Mouse (Mus musculus): ENCODE measurements around the gene Scfd2. TPM values are rescaled to one million over a fixed set of nuclear protein-coding genes. Genes with fewer than 3 reads are reported as not detected.

Gene Scfd2
- polyA plus RNA-seq, 1 experiment from 2014 or later, result 17.1 TPM

DNA sequence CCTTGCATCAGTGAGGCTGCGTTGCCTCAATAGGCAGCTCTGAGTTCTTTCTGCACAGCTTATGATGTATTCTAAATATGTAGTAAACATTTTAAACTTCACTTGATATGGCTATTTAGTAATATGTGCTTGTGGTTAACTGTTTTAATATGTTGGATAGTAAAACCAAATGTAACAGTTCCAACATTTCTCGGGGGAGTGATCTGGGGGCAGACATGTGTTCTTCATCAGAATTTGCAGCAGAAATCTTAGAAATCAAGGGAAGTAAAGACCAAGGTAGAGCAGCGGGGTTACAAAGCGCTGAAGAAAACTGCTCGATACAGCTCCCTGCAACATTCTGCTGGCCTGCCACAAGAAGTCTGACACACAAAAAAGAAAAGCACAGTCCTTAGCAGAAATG, 140.2 kb downstream of the Scfd2 start:
- no peak for ATAC-seq (ENCODE audit: low FRiP score)
- no peak overlapping the region for H3K27ac ChIP-seq
- 77% methylated on average over 5 of the region's 5 CpGs for WGBS

DNA sequence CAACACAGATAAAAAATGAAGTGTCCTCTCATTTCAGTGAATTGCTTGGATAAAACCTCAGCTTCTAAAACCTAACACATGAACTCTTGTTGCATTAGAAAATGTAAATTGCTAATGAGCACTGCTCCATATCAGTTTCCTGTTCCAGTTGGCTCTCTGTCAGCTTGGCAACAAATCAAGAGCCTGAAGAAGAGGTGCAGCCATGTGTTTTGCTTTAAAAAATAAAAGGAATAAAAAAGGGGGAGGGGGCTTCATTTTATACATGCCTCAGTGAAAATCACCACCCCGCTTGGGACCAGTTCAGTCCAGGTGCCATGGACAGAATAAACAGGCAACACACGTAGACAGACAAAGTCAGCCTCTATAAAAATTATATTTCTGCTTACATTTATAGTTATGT, 142.7 kb downstream of the Scfd2 start:
- ATAC-seq (ENCODE audit: low FRiP score), result no peak
- H3K4me2 ChIP-seq (replicated peaks), result no peak overlapping the region
- no peak overlapping the region for H3K4me3 ChIP-seq
- H3K27ac ChIP-seq, result no peak overlapping the region
- H3K27me3 ChIP-seq, result no peaks in the 10 kb centered on the region
- WGBS, result 65% methylated on average over 2 of the region's 2 CpGs
- peaks cover 3% of the 10 kb centered on the region; the same call in 1 of the 2 replicates for H3K4me1 ChIP-seq
- H3K9ac ChIP-seq, result no peak overlapping the region
- no peaks in the 10 kb centered on the region for H3K36me3 ChIP-seq
- H3K9me3 ChIP-seq (replicated peaks), result no peaks in the 10 kb centered on the region

More for the DNA sequence above, 140.2 kb downstream of the Scfd2 start:
- no peaks in the 10 kb centered on the region for H3K36me3 ChIP-seq
- no peak overlapping the region for H3K4me3 ChIP-seq
- peaks cover 6% of the 10 kb centered on the region; the same call in 1 of the 2 replicates for H3K4me1 ChIP-seq
- H3K9ac ChIP-seq, result no peak overlapping the region
- no peaks in the 10 kb centered on the region for H3K9me3 ChIP-seq (replicated peaks)
- no peaks in the 10 kb centered on the region for H3K27me3 ChIP-seq
- H3K4me2 ChIP-seq (replicated peaks), result no peak overlapping the region

DNA sequence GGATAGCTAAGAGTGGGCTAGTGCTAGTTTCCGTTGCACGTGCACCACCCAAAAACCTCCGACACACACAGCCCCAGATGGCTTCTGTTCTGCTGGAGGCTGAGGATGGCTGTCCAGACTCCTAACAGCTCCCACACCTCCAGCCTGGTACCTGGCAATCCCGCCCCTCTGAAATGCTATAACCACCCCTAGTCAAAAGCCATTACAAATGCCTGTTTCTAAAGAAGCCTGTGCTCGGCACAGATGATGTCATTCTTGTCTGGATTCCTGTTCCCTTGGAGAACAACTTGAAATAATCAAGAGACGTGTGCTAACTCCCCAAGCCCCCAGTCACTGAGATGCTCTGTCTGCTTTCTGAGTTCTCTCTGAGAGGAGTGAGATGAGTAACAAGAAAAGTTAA, 143.5 kb downstream of the Scfd2 start:
- Histone ChIP-seq H3K9ac (no peak overlapping the region), H3K27ac (peak overlapping the region; percentile 40), H3K27me3 (no peaks in the 10 kb centered on the region), H3K9me3 (replicated peaks) (no peaks in the 10 kb centered on the region), H3K4me3 (no peak overlapping the region), H3K4me1 (peaks cover 3% of the 10 kb centered on the region; the same call in 1 of the 2 replicates), H3K4me2 (replicated peaks) (no peak overlapping the region), H3K36me3 (no peaks in the 10 kb centered on the region)
- WGBS, result 68% methylated on average over 6 of the region's 6 CpGs
- no peak for ATAC-seq (ENCODE audit: low FRiP score)

DNA sequence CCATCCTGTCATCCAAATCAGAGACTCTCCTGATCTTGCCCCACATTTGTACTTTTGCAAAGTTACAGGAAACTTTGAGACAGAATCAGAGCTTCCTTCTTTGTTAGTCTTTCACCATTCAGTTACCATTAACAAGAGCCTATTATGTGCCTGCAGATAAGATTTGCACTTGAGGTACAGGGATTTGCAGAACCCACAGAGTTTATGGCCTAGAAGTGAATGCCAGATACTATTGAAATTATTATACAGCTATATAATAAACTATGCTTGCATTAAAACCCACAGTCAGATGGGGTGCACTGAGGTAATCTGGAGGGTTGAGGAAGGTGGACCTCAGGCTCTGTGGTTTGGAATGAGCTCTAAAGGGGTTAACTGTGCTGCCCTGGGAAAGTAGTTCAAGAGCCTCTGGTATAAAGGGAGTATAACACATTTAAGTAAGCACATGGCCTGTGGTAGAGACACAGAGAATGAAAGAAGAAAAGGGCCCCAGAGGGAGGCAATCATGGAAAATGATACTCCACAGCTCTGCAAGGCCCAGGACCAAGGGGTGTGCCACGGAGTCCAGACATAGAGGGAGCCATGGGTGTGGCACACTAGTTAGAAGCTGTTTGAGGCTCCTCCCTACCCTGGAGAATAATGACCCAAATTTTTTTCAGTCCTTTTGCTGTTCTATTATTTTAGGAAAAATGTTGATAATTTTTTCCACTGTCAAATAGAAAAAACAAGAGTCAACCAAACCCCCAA, 144.2 kb downstream of the Scfd2 start:
- H3K4me2 ChIP-seq (replicated peaks), result no peak overlapping the region
- H3K9ac ChIP-seq, result no peak overlapping the region
- no peak overlapping the region for H3K4me3 ChIP-seq
- no peaks in the 10 kb centered on the region for H3K9me3 ChIP-seq (replicated peaks)
- no peaks in the 10 kb centered on the region for H3K27me3 ChIP-seq
- no peak for ATAC-seq (ENCODE audit: low FRiP score)
- H3K4me1 ChIP-seq, result peaks cover 3% of the 10 kb centered on the region; the same call in 1 of the 2 replicates
- WGBS, result 55% methylated on average over 1 of the region's 1 CpGs
- H3K27ac ChIP-seq, result no peak overlapping the region
- H3K36me3 ChIP-seq, result no peaks in the 10 kb centered on the region

DNA sequence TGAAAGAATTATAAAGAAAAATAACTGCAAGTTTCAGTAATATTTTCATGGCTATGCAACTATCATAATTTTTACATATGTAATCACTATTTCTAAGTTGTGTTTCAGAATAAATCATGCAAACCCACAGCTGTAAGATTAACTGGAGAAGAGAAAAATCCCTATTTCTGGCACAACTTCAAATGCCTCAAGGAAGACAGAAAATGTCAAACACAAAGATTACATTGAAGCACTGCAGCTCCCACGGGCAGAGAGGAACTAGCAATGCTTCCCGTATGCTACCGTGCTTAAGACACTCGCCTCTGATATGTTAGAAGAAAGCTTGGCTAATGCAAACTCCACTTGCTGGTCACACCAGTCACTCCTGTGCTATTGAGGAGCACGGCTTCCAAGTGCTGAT, 151.5 kb downstream of the Scfd2 start:
- no peaks in the 10 kb centered on the region for H3K27me3 ChIP-seq
- 72% methylated on average over 5 of the region's 5 CpGs for WGBS
- H3K9ac ChIP-seq, result no peak overlapping the region
- no peaks in the 10 kb centered on the region for H3K9me3 ChIP-seq (replicated peaks)
- no peaks in the 10 kb centered on the region for H3K36me3 ChIP-seq
- no peak overlapping the region for H3K27ac ChIP-seq
- no peak overlapping the region for H3K4me3 ChIP-seq
- no peak overlapping the region for H3K4me2 ChIP-seq (replicated peaks)
- no peaks in the 10 kb centered on the region for H3K4me1 ChIP-seq
- ATAC-seq (ENCODE audit: low FRiP score), result no peak

DNA sequence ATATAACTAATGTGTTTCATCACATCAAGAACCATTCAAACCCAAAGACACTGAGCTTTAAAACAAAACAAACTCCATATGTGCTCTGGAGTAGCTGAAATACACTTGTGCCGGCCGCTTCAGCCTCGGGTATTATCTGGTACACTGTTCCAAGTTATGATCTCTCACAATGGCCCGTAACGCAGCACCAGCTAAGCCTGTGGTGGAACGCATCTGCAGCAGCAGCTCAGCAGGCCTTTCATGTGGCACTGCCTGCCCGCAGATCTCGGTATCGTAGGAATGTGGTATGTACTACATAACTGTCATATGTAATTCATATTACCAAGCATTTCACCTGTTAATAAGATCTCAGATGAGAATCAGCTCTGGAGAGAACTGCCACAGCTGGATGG, 164.9 kb downstream of the Scfd2 start:
- H3K4me3 ChIP-seq, result no peak overlapping the region
- H3K9ac ChIP-seq, result no peak overlapping the region
- no peak overlapping the region for H3K4me2 ChIP-seq (replicated peaks)
- 0 out of 2 replicates have a peak, but pooled peaks have one; percentile 43 for ATAC-seq (ENCODE audit: low FRiP score)
- H3K27me3 ChIP-seq, result 0 out of 2 replicates have a peak, but pooled peaks cover 2% of the 10 kb centered on the region
- H3K36me3 ChIP-seq, result no peaks in the 10 kb centered on the region
- peak overlapping the region; percentile 57; the same call in 1 of the 2 replicates for H3K27ac ChIP-seq
- no peaks in the 10 kb centered on the region for H3K9me3 ChIP-seq (replicated peaks)
- WGBS, result 62% methylated on average over 9 of the region's 9 CpGs
- H3K4me1 ChIP-seq, result peaks cover 22% of the 10 kb centered on the region

DNA sequence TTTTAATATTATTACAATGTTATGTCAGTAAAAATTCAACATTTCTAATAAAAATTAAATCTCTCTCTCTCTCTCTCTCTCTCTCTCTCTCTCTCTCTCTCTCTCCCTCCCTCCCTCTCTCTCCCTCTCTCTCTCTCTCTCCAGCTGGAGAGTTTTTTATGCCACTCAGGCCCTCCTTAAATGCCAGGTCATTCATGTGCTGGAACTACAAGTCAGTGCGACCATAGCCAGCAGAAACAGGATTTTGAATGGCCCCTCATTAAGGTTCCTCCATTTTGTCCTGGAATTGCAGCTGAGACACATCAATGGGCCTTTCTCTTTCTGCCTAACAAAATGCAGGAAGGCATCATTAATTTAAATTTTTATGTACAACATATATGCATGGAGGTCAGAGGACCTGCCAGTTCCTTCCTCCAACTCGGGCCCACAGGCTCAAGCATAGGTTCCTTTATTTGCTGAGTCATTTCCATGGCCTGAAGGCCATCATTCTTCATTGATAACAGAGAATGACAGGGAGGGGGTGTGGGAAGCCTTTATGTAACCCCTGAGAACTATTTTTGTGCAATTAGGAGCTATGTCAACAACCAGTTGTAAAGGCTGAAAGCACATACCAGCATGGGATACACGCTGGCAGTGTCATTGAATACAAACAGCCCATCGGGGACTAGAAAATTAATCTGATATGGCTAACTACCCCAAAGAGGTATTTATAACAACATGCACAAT, 165.4 kb downstream of the Scfd2 start:
- Histone ChIP-seq H3K27me3 (0 out of 2 replicates have a peak, but pooled peaks cover 2% of the 10 kb centered on the region), H3K4me3 (no peak overlapping the region), H3K4me1 (peaks cover 22% of the 10 kb centered on the region), H3K27ac (peak overlapping the region; percentile 57), H3K9me3 (replicated peaks) (no peaks in the 10 kb centered on the region), H3K9ac (no peak overlapping the region), H3K4me2 (replicated peaks) (no peak overlapping the region), H3K36me3 (no peaks in the 10 kb centered on the region)
- 0 out of 2 replicates have a peak, but pooled peaks have one; percentile 52 for ATAC-seq (ENCODE audit: low FRiP score)
- WGBS, result 34% methylated on average over 4 of the region's 4 CpGs

DNA sequence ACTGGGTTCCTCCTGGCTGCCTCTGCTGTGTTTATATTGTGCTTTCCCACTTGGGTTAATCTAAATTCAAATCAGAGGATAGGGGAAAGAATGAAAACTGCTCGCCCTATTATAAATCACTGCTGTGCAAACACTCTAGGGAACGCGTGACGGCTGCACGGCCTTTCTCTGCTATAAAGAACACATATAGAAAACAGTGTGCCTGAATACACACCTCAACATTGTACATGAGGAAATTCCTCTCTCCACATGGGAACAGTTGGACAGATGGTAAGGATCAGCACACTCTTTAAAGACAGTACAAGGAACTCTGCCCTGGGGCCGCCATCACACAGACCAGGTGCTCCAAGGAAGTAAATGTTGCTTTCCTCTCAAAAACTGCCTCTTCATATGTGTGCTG, 166.2 kb downstream of the Scfd2 start:
- Histone ChIP-seq H3K4me1 (peaks cover 22% of the 10 kb centered on the region), H3K9ac (no peak overlapping the region), H3K9me3 (replicated peaks) (no peaks in the 10 kb centered on the region), H3K27ac (peak overlapping the region; percentile 52; the same call in 1 of the 2 replicates), H3K4me2 (replicated peaks) (no peak overlapping the region), H3K4me3 (no peak overlapping the region), H3K36me3 (no peaks in the 10 kb centered on the region), H3K27me3 (0 out of 2 replicates have a peak, but pooled peaks cover 2% of the 10 kb centered on the region)
- peak; percentile 64; the same call in 1 of the 2 replicates for ATAC-seq (ENCODE audit: low FRiP score)
- 39% methylated on average over 6 of the region's 6 CpGs for WGBS

DNA sequence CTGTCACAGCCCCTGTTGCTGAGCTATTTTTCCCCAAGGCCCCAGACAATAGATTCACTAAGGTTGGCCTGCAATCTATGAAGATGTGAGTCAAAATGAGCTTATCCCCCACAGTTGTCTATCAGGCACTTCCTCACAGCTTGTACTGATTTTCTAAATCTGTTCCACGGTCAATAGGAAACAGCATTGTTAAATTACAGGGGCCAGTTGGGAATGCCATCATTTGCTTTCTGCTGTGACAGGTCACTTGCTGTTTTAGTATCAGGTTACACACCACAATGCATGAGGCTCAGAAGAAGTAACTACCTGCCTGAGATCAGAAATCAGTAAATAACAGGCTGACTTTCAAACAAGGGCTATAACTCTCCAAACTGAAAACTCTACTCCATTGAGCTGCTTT, 168.3 kb downstream of the Scfd2 start:
- peaks cover 22% of the 10 kb centered on the region for H3K4me1 ChIP-seq
- 43% methylated on average over 1 of the region's 1 CpGs for WGBS

DNA sequence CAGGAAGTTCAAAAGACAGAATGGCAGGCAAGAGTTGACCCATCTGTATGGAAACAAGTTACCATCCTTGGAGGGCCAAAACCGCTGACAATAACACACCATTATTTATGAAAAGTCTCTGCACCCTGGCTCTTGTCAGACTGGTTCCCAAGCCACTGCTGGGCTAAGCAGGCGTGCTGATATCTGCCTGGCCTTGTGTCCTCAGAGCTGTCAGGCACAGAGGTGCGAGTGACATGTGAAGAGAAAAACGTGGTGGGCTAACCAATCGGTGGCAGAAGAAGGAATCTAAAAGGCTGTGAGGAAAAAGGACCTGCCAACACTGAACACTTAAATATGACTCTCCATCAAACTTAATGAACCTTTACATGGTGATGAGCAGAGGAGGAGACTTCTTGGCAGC, 170.0 kb downstream of the Scfd2 start:
- Histone ChIP-seq H3K27me3 (no peaks in the 10 kb centered on the region), H3K4me1 (peaks cover 16% of the 10 kb centered on the region), H3K4me2 (replicated peaks) (no peak overlapping the region), H3K9ac (no peak overlapping the region), H3K9me3 (replicated peaks) (no peaks in the 10 kb centered on the region), H3K36me3 (no peaks in the 10 kb centered on the region), H3K27ac (no peak overlapping the region), H3K4me3 (no peak overlapping the region)
- 73% methylated on average over 5 of the region's 5 CpGs for WGBS
- ATAC-seq (ENCODE audit: low FRiP score), result no peak

More for the DNA sequence above, 168.3 kb downstream of the Scfd2 start:
- Histone ChIP-seq H3K4me3 (no peak overlapping the region), H3K36me3 (no peaks in the 10 kb centered on the region), H3K9ac (no peak overlapping the region), H3K27ac (no peak overlapping the region), H3K27me3 (0 out of 2 replicates have a peak, but pooled peaks cover 2% of the 10 kb centered on the region), H3K9me3 (replicated peaks) (no peaks in the 10 kb centered on the region), H3K4me2 (replicated peaks) (no peak overlapping the region)
- ATAC-seq (ENCODE audit: low FRiP score), result no peak

DNA sequence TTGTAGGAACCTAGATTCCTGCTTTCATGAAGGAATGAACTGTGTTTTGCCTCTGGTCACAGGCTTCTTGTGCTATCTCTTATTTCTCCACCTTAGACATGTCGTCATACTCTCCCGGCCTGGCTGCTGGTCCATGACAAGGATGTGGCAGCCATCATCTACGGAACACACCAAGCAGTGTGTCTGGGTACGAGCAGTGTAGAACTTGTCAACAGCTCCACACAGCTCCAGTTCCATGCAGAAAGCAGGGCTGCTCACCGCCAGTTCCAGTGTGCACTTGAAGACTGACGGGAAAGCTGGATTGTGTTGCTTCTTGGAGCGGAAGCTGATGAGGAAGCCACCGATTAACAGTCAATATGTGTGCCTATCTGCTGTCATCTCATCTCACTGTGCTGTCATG, 173.5 kb downstream of the Scfd2 start:
- no peak overlapping the region for H3K4me3 ChIP-seq
- no peak for ATAC-seq (ENCODE audit: low FRiP score)
- WGBS, result 80% methylated on average over 8 of the region's 8 CpGs
- H3K4me2 ChIP-seq (replicated peaks), result no peak overlapping the region
- no peaks in the 10 kb centered on the region for H3K9me3 ChIP-seq (replicated peaks)
- H3K27me3 ChIP-seq, result no peaks in the 10 kb centered on the region
- H3K27ac ChIP-seq, result no peak overlapping the region
- H3K4me1 ChIP-seq, result no peaks in the 10 kb centered on the region
- H3K36me3 ChIP-seq, result no peaks in the 10 kb centered on the region
- H3K9ac ChIP-seq, result no peak overlapping the region

DNA sequence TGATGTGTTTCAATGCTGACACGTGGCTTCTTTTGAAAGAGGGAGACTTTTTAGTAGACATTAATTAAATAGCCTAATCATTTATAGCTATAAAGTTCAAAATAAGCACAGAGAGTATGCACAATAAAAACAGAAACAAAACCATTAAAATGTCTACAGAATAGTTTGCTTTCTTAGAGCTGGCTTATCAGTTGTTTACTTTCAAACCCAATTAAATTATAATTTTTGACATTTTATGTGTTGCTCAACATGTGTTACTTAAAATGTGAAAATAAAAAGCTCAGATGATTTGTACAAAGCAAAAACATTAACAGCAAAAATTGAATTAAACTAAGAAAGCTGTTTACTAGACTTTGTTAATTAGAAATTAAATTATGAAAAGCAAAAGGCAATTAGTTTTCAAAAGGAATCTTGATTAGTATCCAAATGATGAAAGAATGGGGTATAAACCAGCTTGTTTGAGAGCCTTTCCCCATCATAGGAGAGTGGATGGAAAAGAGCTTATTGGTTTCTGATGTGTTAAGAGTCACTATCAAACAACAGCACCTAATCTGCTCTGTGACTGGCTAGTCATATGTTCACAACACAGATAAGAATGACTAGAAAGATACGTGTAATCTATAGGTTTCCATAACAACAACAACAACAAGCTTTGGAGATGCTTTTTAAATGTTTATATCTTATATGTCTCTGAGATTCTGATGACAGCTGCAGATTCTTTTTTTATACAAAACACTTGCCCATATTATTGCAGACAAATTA, 176.0 kb downstream of the Scfd2 start:
- Histone ChIP-seq H3K9me3 (replicated peaks) (no peaks in the 10 kb centered on the region), H3K27ac (no peak overlapping the region), H3K27me3 (no peaks in the 10 kb centered on the region), H3K4me1 (no peaks in the 10 kb centered on the region), H3K4me2 (replicated peaks) (no peak overlapping the region), H3K4me3 (no peak overlapping the region), H3K36me3 (no peaks in the 10 kb centered on the region), H3K9ac (no peak overlapping the region)
- 82% methylated on average over 2 of the region's 2 CpGs for WGBS
- ATAC-seq (ENCODE audit: low FRiP score), result no peak
